Mouse (Mus musculus): ENCODE measurements around the gene A1bg. TPM values are rescaled to one million over a fixed set of nuclear protein-coding genes. Genes with fewer than 3 reads are reported as not detected.

Gene A1bg
- not detected in 2 replicates for polyA plus RNA-seq (2014; fragmentation: Nextera tagmentation; extraction: Ambion mirVana)

DNA sequence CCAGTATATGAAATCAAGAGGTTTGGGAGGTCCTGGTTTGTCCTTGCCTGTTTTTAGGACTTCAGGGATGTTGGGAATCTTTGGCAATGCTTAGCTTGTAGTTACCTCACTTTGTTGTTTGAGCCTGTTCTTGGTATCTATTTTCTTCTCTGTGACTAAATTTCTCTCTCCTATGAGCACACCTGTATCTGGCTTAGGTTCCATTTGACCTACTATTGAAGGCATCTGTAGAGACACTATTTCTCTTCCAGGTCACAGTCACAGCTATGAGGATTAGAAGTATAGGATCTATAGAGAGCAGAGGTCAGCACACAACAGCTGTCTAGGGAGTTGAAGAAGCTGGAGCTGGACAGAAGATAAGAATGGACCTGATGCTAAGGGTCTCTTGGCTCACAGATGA is at the start of gene A1bg:
TSS of gene A1bg (minus strand) at position 101 of the 400 bp plus-strand sequence.
- H3K4me1 ChIP-seq (ENCODE audit: control insufficient read depth, insufficient read depth, low read length) = no peaks in the 10 kb centered on the region
- no peaks in the 10 kb centered on the region for H3K27me3 ChIP-seq (replicated peaks; ENCODE audit: control insufficient read depth, insufficient read depth, low read length)
- no peak within 1 kb of the TSS for H3K9ac ChIP-seq (ENCODE audit: low read depth, low read length)
- DNase-seq (ENCODE audit: low spot score) = no peak
- no peaks in the 10 kb centered on the region for H3K36me3 ChIP-seq (ENCODE audit: control insufficient read depth, insufficient read depth, low read length)
- no peak for ATAC-seq (ENCODE audit: low read depth)
- no peak within 1 kb of the TSS for H3K27ac ChIP-seq (replicated peaks; ENCODE audit: low read depth, low read length)
- H3K4me3 ChIP-seq (ENCODE audit: low read depth, low read length) = no peak within 1 kb of the TSS
- H3K9me3 ChIP-seq (ENCODE audit: control insufficient read depth, low read length) = no peaks in the 10 kb centered on the region
- no peak within 1 kb of the TSS for H3K4me2 ChIP-seq (ENCODE audit: low read depth, low read length)

DNA sequence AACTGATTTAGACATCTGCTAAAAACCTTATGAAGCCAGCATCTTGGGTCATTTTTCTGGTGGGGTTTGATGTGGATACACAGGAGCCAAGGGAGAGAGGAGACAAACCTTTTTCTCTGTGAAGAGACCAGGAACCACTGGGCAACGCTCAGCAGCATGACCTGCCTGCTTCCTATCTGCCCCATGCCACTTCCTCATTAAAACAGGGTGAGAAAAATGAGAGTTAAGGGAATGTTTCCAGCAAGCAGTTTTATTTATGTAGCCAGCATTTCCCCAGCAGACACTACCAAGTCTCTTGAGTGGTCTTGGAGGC is 45.7 kb upstream of the A1bg start:
- H3K4me1 ChIP-seq (ENCODE audit: control insufficient read depth, insufficient read depth, low read length) = no peaks in the 10 kb centered on the region
- H3K27me3 ChIP-seq (replicated peaks; ENCODE audit: control insufficient read depth, insufficient read depth, low read length) = no peaks in the 10 kb centered on the region
- no peak overlapping the region for H3K4me2 ChIP-seq (ENCODE audit: low read depth, low read length)
- no peak overlapping the region for H3K4me3 ChIP-seq (ENCODE audit: low read depth, low read length)
- DNase-seq (ENCODE audit: low spot score) (no peak), ATAC-seq (ENCODE audit: low read depth) (no peak)
- H3K9ac ChIP-seq (ENCODE audit: low read depth, low read length) = no peak overlapping the region
- no peaks in the 10 kb centered on the region for H3K9me3 ChIP-seq (ENCODE audit: control insufficient read depth, low read length)
- 71% methylated on average over 1 of the region's 1 CpGs for WGBS
- no peak overlapping the region for H3K27ac ChIP-seq (replicated peaks; ENCODE audit: low read depth, low read length)
- no peaks in the 10 kb centered on the region for H3K36me3 ChIP-seq (ENCODE audit: control insufficient read depth, insufficient read depth, low read length)

DNA sequence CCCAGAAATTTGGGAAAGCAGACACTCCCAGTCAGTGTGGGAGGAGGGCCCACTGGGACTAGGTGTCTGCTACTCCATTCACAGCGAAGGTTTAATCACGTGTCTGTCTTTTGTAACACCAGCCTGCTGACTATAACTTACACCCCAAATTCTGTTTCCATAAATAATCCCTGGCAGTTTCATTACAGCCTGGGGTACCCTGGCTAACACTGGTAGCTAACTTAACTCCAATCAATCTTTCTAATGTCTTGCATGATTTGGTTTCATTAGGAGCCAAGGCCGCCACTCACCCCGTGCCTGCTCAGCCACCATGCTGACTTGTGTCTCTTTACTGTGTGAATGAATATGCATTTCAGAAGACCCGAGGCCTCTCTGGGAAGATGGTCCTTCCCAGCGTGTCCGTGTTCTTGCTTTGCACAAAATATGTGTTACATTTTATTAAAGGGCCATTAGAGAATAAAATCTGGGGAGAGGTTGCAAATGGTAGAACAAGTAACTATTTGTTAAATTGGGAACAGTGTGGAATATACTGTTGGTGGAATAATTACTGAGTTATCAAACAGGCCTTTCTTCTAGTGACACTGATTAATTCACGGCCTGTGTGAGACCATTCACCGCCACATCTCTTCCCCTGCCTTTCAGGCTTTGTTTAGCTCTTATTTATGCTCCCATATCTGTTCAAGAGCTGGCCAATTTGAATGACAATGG is 45.2 kb upstream of the A1bg start:
- H3K27me3 ChIP-seq (replicated peaks; ENCODE audit: control insufficient read depth, insufficient read depth, low read length) = no peaks in the 10 kb centered on the region
- DNase-seq (ENCODE audit: low spot score) (no peak), ATAC-seq (ENCODE audit: low read depth) (no peak)
- no peak overlapping the region for H3K27ac ChIP-seq (replicated peaks; ENCODE audit: low read depth, low read length)
- H3K4me3 ChIP-seq (ENCODE audit: low read depth, low read length) = no peak overlapping the region
- H3K9me3 ChIP-seq (ENCODE audit: control insufficient read depth, low read length) = no peaks in the 10 kb centered on the region
- no peaks in the 10 kb centered on the region for H3K36me3 ChIP-seq (ENCODE audit: control insufficient read depth, insufficient read depth, low read length)
- H3K4me2 ChIP-seq (ENCODE audit: low read depth, low read length) = no peak overlapping the region
- no peak overlapping the region for H3K9ac ChIP-seq (ENCODE audit: low read depth, low read length)
- WGBS = 70% methylated on average over 9 of the region's 9 CpGs
- H3K4me1 ChIP-seq (ENCODE audit: control insufficient read depth, insufficient read depth, low read length) = no peaks in the 10 kb centered on the region

DNA sequence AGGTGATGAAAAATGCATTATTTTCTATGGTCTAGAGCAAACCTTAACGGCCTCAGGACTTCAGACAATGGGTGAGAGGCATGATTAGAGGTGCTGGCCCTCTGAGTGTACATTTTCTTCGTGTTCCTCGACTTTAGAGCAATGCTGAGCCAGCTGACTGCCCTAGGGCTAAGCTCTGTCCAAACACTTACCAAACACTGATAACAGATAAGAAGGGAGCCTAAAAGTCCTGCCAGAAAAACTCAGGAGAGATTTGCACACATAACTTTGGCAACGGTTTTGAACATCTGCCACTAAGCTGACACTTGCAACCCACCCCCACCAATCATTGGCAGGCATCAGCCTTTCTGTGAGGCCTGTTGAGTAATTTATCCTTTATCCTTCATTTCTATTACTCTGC is 2.9 kb upstream of the A1bg start:
- Histone ChIP-seq H3K9ac (ENCODE audit: low read depth, low read length) (no peak overlapping the region), H3K4me1 (ENCODE audit: control insufficient read depth, insufficient read depth, low read length) (no peaks in the 10 kb centered on the region), H3K9me3 (ENCODE audit: control insufficient read depth, low read length) (no peaks in the 10 kb centered on the region), H3K36me3 (ENCODE audit: control insufficient read depth, insufficient read depth, low read length) (no peaks in the 10 kb centered on the region), H3K4me2 (ENCODE audit: low read depth, low read length) (no peak overlapping the region), H3K27me3 (replicated peaks; ENCODE audit: control insufficient read depth, insufficient read depth, low read length) (no peaks in the 10 kb centered on the region), H3K27ac (replicated peaks; ENCODE audit: low read depth, low read length) (no peak overlapping the region), H3K4me3 (ENCODE audit: low read depth, low read length) (no peak overlapping the region)
- no peak for ATAC-seq (ENCODE audit: low read depth)
- 53% methylated on average over 4 of the region's 4 CpGs for WGBS
- peak; percentile 6 for DNase-seq (ENCODE audit: low spot score)

DNA sequence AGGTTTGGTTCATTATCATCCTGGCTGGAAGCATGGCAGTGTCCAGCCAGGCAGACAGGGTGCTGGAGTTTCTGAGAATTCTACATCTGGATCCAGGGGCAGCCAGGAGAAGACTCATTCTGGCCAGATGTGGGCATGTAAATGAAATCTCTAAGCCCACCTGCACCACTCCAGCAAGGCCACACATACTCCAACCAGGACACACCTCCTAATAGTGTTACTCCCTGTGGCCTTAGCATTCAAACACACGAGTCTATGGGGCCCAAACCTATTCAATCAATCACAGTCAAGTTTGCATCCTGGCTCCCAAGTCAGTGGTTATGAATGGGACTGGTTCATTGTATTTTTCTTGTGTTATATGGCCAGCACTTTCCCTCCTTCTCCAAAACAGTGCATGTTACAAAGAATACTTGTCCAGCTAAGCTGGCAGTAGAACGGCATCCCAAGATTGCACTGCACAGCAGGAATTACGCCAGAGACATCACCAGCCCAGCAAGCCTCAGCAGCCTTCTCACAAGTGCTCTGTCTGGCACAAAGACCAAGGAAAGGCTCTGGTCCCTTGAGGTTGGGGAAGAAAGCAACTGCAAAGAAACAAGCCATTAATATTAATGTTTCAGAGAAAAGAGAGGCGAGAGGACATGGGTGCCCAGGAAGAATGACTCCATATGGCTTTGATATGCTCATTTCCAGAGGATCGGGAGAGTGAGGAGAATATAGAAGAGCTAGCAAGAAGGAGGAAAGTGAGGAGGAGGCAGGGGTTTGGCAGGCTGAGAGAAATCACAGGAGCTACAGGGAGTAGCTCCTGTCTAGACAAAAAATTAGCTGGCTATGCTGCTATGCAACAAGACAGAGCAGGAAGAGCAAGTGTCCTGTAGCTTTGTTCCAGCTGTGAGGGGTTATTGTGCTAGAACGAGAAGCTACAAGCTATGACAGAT is 18.8 kb downstream of the A1bg start:
- H3K4me2 ChIP-seq (ENCODE audit: low read depth, low read length) = no peak overlapping the region
- ATAC-seq (ENCODE audit: low read depth) (no peak), DNase-seq (ENCODE audit: low spot score) (no peak)
- H3K36me3 ChIP-seq (ENCODE audit: control insufficient read depth, insufficient read depth, low read length) = no peaks in the 10 kb centered on the region
- H3K4me3 ChIP-seq (ENCODE audit: low read depth, low read length) = no peak overlapping the region
- no peak overlapping the region for H3K9ac ChIP-seq (ENCODE audit: low read depth, low read length)
- H3K27me3 ChIP-seq (replicated peaks; ENCODE audit: control insufficient read depth, insufficient read depth, low read length) = no peaks in the 10 kb centered on the region
- no peak overlapping the region for H3K27ac ChIP-seq (replicated peaks; ENCODE audit: low read depth, low read length)
- WGBS = 60% methylated on average over 6 of the region's 6 CpGs
- H3K9me3 ChIP-seq (ENCODE audit: control insufficient read depth, low read length) = no peaks in the 10 kb centered on the region
- H3K4me1 ChIP-seq (ENCODE audit: control insufficient read depth, insufficient read depth, low read length) = peaks cover 5% of the 10 kb centered on the region

DNA sequence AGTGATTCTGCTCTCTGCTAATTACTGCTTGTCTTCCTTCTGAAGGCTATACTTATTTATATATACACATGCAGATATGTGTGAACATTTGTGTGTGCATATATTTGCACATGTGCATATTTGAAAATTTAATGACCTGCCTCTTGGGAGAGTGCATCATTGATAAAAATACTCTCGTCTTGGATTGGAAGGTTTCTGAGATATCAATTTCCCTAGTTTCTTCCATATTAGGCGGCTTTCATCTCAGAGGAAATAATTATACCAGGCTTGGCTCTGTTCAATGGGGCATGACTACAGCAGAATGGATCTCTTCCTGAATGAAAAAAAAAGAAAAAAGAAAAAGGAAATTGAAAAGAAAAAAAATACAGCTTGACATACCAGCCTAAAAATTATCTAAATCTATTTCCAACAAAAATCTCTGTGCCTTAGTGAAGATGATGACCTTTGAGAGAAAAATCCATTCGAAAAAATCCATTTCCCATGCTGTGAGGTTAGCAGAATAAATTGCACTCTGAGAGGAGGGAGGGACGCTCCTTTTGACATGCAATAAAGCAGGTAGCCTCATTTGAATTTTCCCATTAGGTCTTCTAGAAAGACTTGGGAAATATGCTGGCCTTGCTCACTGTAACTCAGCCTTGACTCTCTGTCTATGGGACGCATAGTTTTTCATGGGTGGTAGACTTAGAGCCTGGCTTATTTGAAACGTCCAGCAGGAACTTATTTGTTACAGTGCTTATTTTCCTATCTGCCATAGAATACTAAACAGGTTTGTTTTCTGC is 24.4 kb downstream of the A1bg start:
- no peaks in the 10 kb centered on the region for H3K9me3 ChIP-seq (ENCODE audit: control insufficient read depth, low read length)
- H3K4me2 ChIP-seq (ENCODE audit: low read depth, low read length) = no peak overlapping the region
- no peak for DNase-seq (ENCODE audit: low spot score)
- H3K4me3 ChIP-seq (ENCODE audit: low read depth, low read length) = no peak overlapping the region
- no peak overlapping the region for H3K9ac ChIP-seq (ENCODE audit: low read depth, low read length)
- no peaks in the 10 kb centered on the region for H3K27me3 ChIP-seq (replicated peaks; ENCODE audit: control insufficient read depth, insufficient read depth, low read length)
- no peak overlapping the region for H3K27ac ChIP-seq (replicated peaks; ENCODE audit: low read depth, low read length)
- 56% methylated on average over 6 of the region's 6 CpGs for WGBS
- no peak for ATAC-seq (ENCODE audit: low read depth)
- no peaks in the 10 kb centered on the region for H3K4me1 ChIP-seq (ENCODE audit: control insufficient read depth, insufficient read depth, low read length)
- no peaks in the 10 kb centered on the region for H3K36me3 ChIP-seq (ENCODE audit: control insufficient read depth, insufficient read depth, low read length)

DNA sequence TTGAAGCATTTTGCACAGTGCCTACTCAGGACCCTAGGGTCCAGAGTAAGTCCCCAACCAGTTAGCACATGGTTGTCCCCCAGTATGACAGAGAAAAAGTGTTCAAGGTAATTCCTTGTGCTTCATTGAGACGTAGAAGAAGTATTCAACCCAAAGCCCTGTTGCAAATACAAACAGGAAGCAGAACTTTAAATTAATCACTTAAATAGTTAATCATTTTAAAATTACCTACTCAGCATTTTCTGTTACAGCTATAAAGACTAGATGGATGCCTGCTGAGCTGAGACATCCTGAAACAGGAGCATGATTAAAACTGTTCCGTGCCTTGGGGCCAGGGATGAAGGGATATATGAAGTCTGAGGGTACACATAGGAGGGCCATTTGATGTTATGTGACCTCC is 26.8 kb downstream of the A1bg start:
- no peak overlapping the region for H3K4me2 ChIP-seq (ENCODE audit: low read depth, low read length)
- H3K36me3 ChIP-seq (ENCODE audit: control insufficient read depth, insufficient read depth, low read length) = no peaks in the 10 kb centered on the region
- DNase-seq (ENCODE audit: low spot score) (no peak), ATAC-seq (ENCODE audit: low read depth) (no peak)
- WGBS = 70% methylated on average over 2 of the region's 2 CpGs
- no peaks in the 10 kb centered on the region for H3K27me3 ChIP-seq (replicated peaks; ENCODE audit: control insufficient read depth, insufficient read depth, low read length)
- H3K4me1 ChIP-seq (ENCODE audit: control insufficient read depth, insufficient read depth, low read length) = no peaks in the 10 kb centered on the region
- H3K4me3 ChIP-seq (ENCODE audit: low read depth, low read length) = no peak overlapping the region
- H3K9me3 ChIP-seq (ENCODE audit: control insufficient read depth, low read length) = no peaks in the 10 kb centered on the region
- no peak overlapping the region for H3K9ac ChIP-seq (ENCODE audit: low read depth, low read length)
- no peak overlapping the region for H3K27ac ChIP-seq (replicated peaks; ENCODE audit: low read depth, low read length)

DNA sequence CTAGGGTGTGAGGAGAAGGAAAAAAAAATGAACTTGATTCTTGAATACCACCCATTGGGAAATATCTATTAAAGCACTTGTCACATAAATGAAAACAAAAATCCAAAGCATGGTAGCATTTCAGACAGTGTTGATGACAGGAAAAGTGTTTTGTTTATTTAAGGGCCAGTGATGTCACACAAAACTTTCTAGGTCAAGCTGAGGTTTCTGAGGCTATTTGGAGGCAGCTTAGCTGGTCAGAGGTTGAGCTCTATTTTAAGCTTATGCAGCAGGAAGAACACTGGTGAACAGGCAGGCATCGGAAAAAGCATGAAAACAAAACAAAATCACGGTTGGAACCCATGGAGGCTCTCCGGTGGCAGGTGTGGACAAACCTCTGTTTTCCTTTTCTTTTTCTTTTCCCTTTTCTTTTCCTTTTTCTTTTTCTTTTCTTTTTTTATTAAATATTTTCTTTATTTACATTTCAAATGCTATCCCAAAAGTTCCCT is 29.8 kb downstream of the A1bg start:
- H3K4me2 ChIP-seq (ENCODE audit: low read depth, low read length) = no peak overlapping the region
- H3K4me1 ChIP-seq (ENCODE audit: control insufficient read depth, insufficient read depth, low read length) = no peaks in the 10 kb centered on the region
- H3K9ac ChIP-seq (ENCODE audit: low read depth, low read length) = no peak overlapping the region
- H3K27ac ChIP-seq (replicated peaks; ENCODE audit: low read depth, low read length) = no peak overlapping the region
- H3K4me3 ChIP-seq (ENCODE audit: low read depth, low read length) = no peak overlapping the region
- H3K27me3 ChIP-seq (replicated peaks; ENCODE audit: control insufficient read depth, insufficient read depth, low read length) = no peaks in the 10 kb centered on the region
- no peak for DNase-seq (ENCODE audit: low spot score)
- ATAC-seq (ENCODE audit: low read depth) = no peak
- WGBS = 60% methylated on average over 3 of the region's 3 CpGs
- no peaks in the 10 kb centered on the region for H3K9me3 ChIP-seq (ENCODE audit: control insufficient read depth, low read length)
- H3K36me3 ChIP-seq (ENCODE audit: control insufficient read depth, insufficient read depth, low read length) = no peaks in the 10 kb centered on the region

All from embryonic facial prominence, embryonic 14.5 days (tissue).